Mouse (Mus musculus) cerebellum, adult 18-20 months (tissue): ENCODE data around the gene Tmprss3.

Experiments used
- DNase-seq, 2 experiments: peaks; one replicate each; pipeline ENCODE4 v3.0.0; 2021

Tmprss3 gene

GRCm38 (mm10) chr17:31198877-31199276 is at the start of gene Tmprss3:
Tmprss3 (minus strand) TSS chr17:31198977.
- DNase-seq, result no peak

- DNase-seq, result no peak
These were observed 48.4 kb upstream of the Tmprss3 start for GRCm38 (mm10) chr17:31247144-31247543.

- no peak for DNase-seq
These were observed 46.5 kb upstream of the Tmprss3 start for GRCm38 (mm10) chr17:31245321-31245720.

GRCm38 (mm10) chr17:31242764-31243163 is 44.0 kb upstream of the Tmprss3 start:
- DNase-seq, result peak in 1 of 2 experiments; percentile 35

- DNase-seq, result no peak
These were observed 42.4 kb upstream of the Tmprss3 start for GRCm38 (mm10) chr17:31241156-31241555.

- no peak for DNase-seq
These were observed 39.6 kb upstream of the Tmprss3 start for GRCm38 (mm10) chr17:31238234-31239020.

GRCm38 (mm10) chr17:31235915-31236314 is 37.1 kb upstream of the Tmprss3 start:
- DNase-seq, result no peak

GRCm38 (mm10) chr17:31232251-31233010 is 33.7 kb upstream of the Tmprss3 start:
- no peak for DNase-seq

GRCm38 (mm10) chr17:31231780-31232179 is 33.0 kb upstream of the Tmprss3 start:
- DNase-seq, result no peak

GRCm38 (mm10) chr17:31226931-31227330 is 28.2 kb upstream of the Tmprss3 start:
- DNase-seq, result no peak

- no peak for DNase-seq
These were observed 27.6 kb upstream of the Tmprss3 start for GRCm38 (mm10) chr17:31226368-31226767.

GRCm38 (mm10) chr17:31224591-31224990 is 25.8 kb upstream of the Tmprss3 start:
- DNase-seq, result no peak

GRCm38 (mm10) chr17:31223835-31224234 is 25.1 kb upstream of the Tmprss3 start:
- DNase-seq, result no peak

- DNase-seq, result no peak
These were observed 24.1 kb upstream of the Tmprss3 start for GRCm38 (mm10) chr17:31222810-31223310.

GRCm38 (mm10) chr17:31216068-31216955 is 17.5 kb upstream of the Tmprss3 start:
- peak; percentile 14 to 22 for DNase-seq

- no peak for DNase-seq
These were observed 13.1 kb upstream of the Tmprss3 start for GRCm38 (mm10) chr17:31211881-31212280.

GRCm38 (mm10) chr17:31210299-31210698 is 11.5 kb upstream of the Tmprss3 start:
- no peak for DNase-seq

GRCm38 (mm10) chr17:31209376-31209930 is 10.7 kb upstream of the Tmprss3 start:
- no peak for DNase-seq

GRCm38 (mm10) chr17:31208654-31209053 is 9.9 kb upstream of the Tmprss3 start:
- no peak for DNase-seq

- no peak for DNase-seq
These were observed 9.1 kb upstream of the Tmprss3 start, which contains the start of gene Ubash3a for GRCm38 (mm10) chr17:31207771-31208334. Ubash3a (plus strand) TSS chr17:31207873.

- DNase-seq, result no peak
These were observed 2.5 kb downstream of the Tmprss3 start for GRCm38 (mm10) chr17:31196283-31196682.

GRCm38 (mm10) chr17:31195207-31195606 is 3.6 kb downstream of the Tmprss3 start:
- no peak for DNase-seq
